Mouse (Mus musculus) ES-Bruce4 (cell line): ENCODE measurements around the gene Hao1. TPM values are rescaled to one million over a fixed set of nuclear protein-coding genes. Genes with fewer than 3 reads are reported as not detected.
A peak's percentile ranks its signal among the peaks of the same experiment; 100 is the strongest.

Experiments
- H3K27ac ChIP-seq: 2 replicates; pipeline ENCODE4 v1.5.1; 2012; ENCODE audit warnings: low read length, inconsistent platforms; ENCODE audit not compliant: insufficient read depth
- H3K27me3 ChIP-seq: 2 replicates; pipeline ENCODE4 v1.6.1; 2012; ENCODE audit warnings: mild to moderate bottlenecking, low read length, inconsistent platforms; ENCODE audit not compliant: control insufficient read depth, poor library complexity, insufficient read depth, severe bottlenecking
- H3K36me3 ChIP-seq: 2 replicates; pipeline ENCODE4 v1.6.1; 2012; ENCODE audit warnings: inconsistent platforms, mild to moderate bottlenecking, low read length, moderate library complexity; ENCODE audit not compliant: control insufficient read depth, poor library complexity, insufficient read depth, severe bottlenecking
- H3K4me1 ChIP-seq: one replicate; pipeline ENCODE4 v1.8.1; 2011; ENCODE audit warnings: low read length; ENCODE audit not compliant: control insufficient read depth, insufficient read depth
- H3K4me3 ChIP-seq: 2 replicates; pipeline ENCODE4 v1.5.1; 2011; ENCODE audit warnings: low read depth, mild to moderate bottlenecking, low read length
- H3K9ac ChIP-seq: 2 replicates; pipeline ENCODE4 v1.6.1; 2012; ENCODE audit warnings: low read depth, mild to moderate bottlenecking, inconsistent platforms; ENCODE audit not compliant: poor library complexity, severe bottlenecking
- H3K9me3 ChIP-seq: replicated peaks from 2 replicates; pipeline ENCODE4 v1.6.1; 2012; ENCODE audit warnings: mild to moderate bottlenecking, low read length, inconsistent platforms; ENCODE audit not compliant: control insufficient read depth, poor library complexity, insufficient read depth, severe bottlenecking
- CTCF ChIP-seq: IDR thresholded peaks from one replicate; pipeline ENCODE4 v1.8.1; 2011; ENCODE audit warnings: low read depth, low read length
- EP300 ChIP-seq: IDR thresholded peaks from 2 replicates; pipeline ENCODE4 v1.6.1; 2011; ENCODE audit warnings: low read depth, low read length; ENCODE audit not compliant: insufficient read depth
- POLR2A ChIP-seq: IDR thresholded peaks from one replicate; pipeline ENCODE4 v1.8.1; 2011; ENCODE audit warnings: low read length; ENCODE audit not compliant: insufficient read depth
- polyA plus RNA-seq: library from polyadenylated mRNA; stranded (reverse); fragments of >200 nt; gene quantifications from 2 replicates; pipeline ENCODE4 v1.2.4, GENCODE M21; 2011; ENCODE audit warnings: low read depth; ENCODE audit not compliant: missing spikeins, insufficient read depth, insufficient read length

The Hao1 gene
- polyA plus RNA-seq, 1 experiment, result not detected

GRCm38 (mm10) chr2:134482683-134483082 lies 71.5 kb downstream of the Hao1 start:
- Histone ChIP-seq H3K9ac (no peak overlapping the region), H3K9me3 (no peaks in the 10 kb centered on the region), H3K36me3 (no peaks in the 10 kb centered on the region), H3K4me3 (no peak overlapping the region), H3K4me1 (no peaks in the 10 kb centered on the region), H3K27me3 (no peaks in the 10 kb centered on the region; the same call in 1 of the 2 replicates), H3K27ac (no peak overlapping the region)
- peak; percentile 21 for TF ChIP-seq CTCF
- TF ChIP-seq EP300, result no peak
- no peak for TF ChIP-seq POLR2A

GRCm38 (mm10) chr2:134481759-134482158 lies 72.4 kb downstream of the Hao1 start:
- Histone ChIP-seq H3K4me3 (no peak overlapping the region), H3K36me3 (no peaks in the 10 kb centered on the region), H3K27ac (no peak overlapping the region), H3K27me3 (no peaks in the 10 kb centered on the region; the same call in 1 of the 2 replicates), H3K9me3 (no peaks in the 10 kb centered on the region), H3K9ac (no peak overlapping the region), H3K4me1 (no peaks in the 10 kb centered on the region)
- TF ChIP-seq EP300, result no peak
- peak; percentile 43 for TF ChIP-seq CTCF
- no peak for TF ChIP-seq POLR2A

GRCm38 (mm10) chr2:134481174-134481573 lies 73.0 kb downstream of the Hao1 start:
- TF ChIP-seq EP300 (no peak), POLR2A (no peak), CTCF (no peak)
- H3K9me3 ChIP-seq, result no peaks in the 10 kb centered on the region
- no peak overlapping the region for H3K27ac ChIP-seq
- no peaks in the 10 kb centered on the region; the same call in 1 of the 2 replicates for H3K27me3 ChIP-seq
- no peak overlapping the region for H3K9ac ChIP-seq
- no peaks in the 10 kb centered on the region for H3K36me3 ChIP-seq
- H3K4me3 ChIP-seq, result no peak overlapping the region
- no peaks in the 10 kb centered on the region for H3K4me1 ChIP-seq

GRCm38 (mm10) chr2:134465132-134465531 lies 89.0 kb downstream of the Hao1 start:
- Histone ChIP-seq H3K4me3 (no peak overlapping the region), H3K4me1 (no peaks in the 10 kb centered on the region), H3K27ac (no peak overlapping the region), H3K9me3 (no peaks in the 10 kb centered on the region), H3K9ac (no peak overlapping the region), H3K36me3 (no peaks in the 10 kb centered on the region), H3K27me3 (no peaks in the 10 kb centered on the region)
- TF ChIP-seq EP300 (no peak), POLR2A (no peak), CTCF (no peak)

GRCm38 (mm10) chr2:134462321-134462720 lies 91.8 kb downstream of the Hao1 start:
- no peaks in the 10 kb centered on the region for H3K27me3 ChIP-seq
- TF ChIP-seq EP300 (no peak), POLR2A (no peak), CTCF (no peak)
- no peaks in the 10 kb centered on the region; the same call in 1 of the 2 replicates for H3K9me3 ChIP-seq
- no peaks in the 10 kb centered on the region for H3K36me3 ChIP-seq
- H3K4me3 ChIP-seq, result no peak overlapping the region
- no peaks in the 10 kb centered on the region for H3K4me1 ChIP-seq
- H3K9ac ChIP-seq, result no peak overlapping the region
- H3K27ac ChIP-seq, result no peak overlapping the region

- Histone ChIP-seq H3K4me1 (no peaks in the 10 kb centered on the region), H3K27ac (no peak overlapping the region), H3K27me3 (no peaks in the 10 kb centered on the region), H3K9me3 (no peaks in the 10 kb centered on the region; the same call in 1 of the 2 replicates), H3K9ac (no peak overlapping the region), H3K4me3 (no peak overlapping the region), H3K36me3 (no peaks in the 10 kb centered on the region)
- TF ChIP-seq CTCF, result no peak
- no peak for TF ChIP-seq EP300
- no peak for TF ChIP-seq POLR2A
Measured at GRCm38 (mm10) chr2:134460831-134461230, 93.3 kb downstream of the Hao1 start.
